In genomic region chr1:75557041-75557440, GRCm38 (mm10) we compare ENCODE assay signal across 26 mouse cellular contexts. TPM values are rescaled to one million over a fixed set of nuclear protein-coding genes. Genes with fewer than 3 reads are reported as not detected.
DNase-seq lines count a peak whose midpoint lies in the region; ATAC-seq lines count a peak whose summit lies in the region.
"Had no signal": no experiment of that assay in that cellular context is flagged by ENCODE, and none has a peak within 500 bp of the region (broad histone marks: within the 10 kb centered on the region; RNA-seq: fewer than 3 reads in every experiment).

No protein-coding gene starts in this region.

- no peaks in the 10 kb centered on the region for H3K27me3 ChIP-seq in heart, embryonic 10.5 days (ENCODE audit: insufficient read depth, poor library complexity, severe bottlenecking)
- H3K27me3 ChIP-seq in limb, embryonic 10.5 days (ENCODE audit: low read depth, poor library complexity, severe bottlenecking): no peaks in the 10 kb centered on the region
- no peaks in the 10 kb centered on the region for H3K27me3 ChIP-seq in midbrain, embryonic 16.5 days (ENCODE audit: control insufficient read depth, insufficient read depth, low read depth, low read length)
- H3K27me3 ChIP-seq: embryonic facial prominence, embryonic 15.5 days; heart, embryonic 15.5 days had no signal

- H3K36me3 ChIP-seq in heart, embryonic 10.5 days: peaks cover 56% of the 10 kb centered on the region
- H3K36me3 ChIP-seq in limb, embryonic 10.5 days: peaks cover 66% of the 10 kb centered on the region
- H3K36me3 ChIP-seq in midbrain, embryonic 16.5 days (ENCODE audit: control insufficient read depth, insufficient read depth, low read length): peaks cover 27% of the 10 kb centered on the region
- H3K36me3 ChIP-seq: G1E had no signal

- ATAC-seq in midbrain, embryonic 16.5 days: no peak
- ATAC-seq: activated CD4-positive, CD25-positive, alpha-beta regulatory T cell, adult 4 months; CD4-positive, CD25-positive, alpha-beta regulatory T cell, adult 4 months; forebrain, embryonic 14.5 days; intestine, embryonic 16.5 days had no signal

- no peak overlapping the region for H3K4me3 ChIP-seq in heart, embryonic 10.5 days
- H3K4me3 ChIP-seq in limb, embryonic 10.5 days: no peak overlapping the region
- no peak overlapping the region for H3K4me3 ChIP-seq in midbrain, embryonic 16.5 days (ENCODE audit: low read depth, low read length)
- H3K4me3 ChIP-seq: embryonic facial prominence, embryonic 15.5 days; erythroblast, embryonic 14.5 days; forebrain, embryonic 10.5 days; gastrocnemius, adult 2 months; heart, embryonic 15.5 days; hindbrain, embryonic 10.5 days had no signal

- no peak overlapping the region for H3K4me2 ChIP-seq in midbrain, embryonic 16.5 days (ENCODE audit: low read length)
- H3K4me2 ChIP-seq: embryonic facial prominence, embryonic 15.5 days; heart, embryonic 11.5 days; heart, embryonic 15.5 days; hindbrain, embryonic 14.5 days had no signal

- 80% methylated on average over 7 of the region's 7 CpGs for WGBS in heart, embryonic 10.5 days
- 93% methylated on average over 7 of the region's 7 CpGs for WGBS in limb, embryonic 10.5 days
- WGBS in midbrain, embryonic 16.5 days: 94% methylated on average over 7 of the region's 7 CpGs

- peak; percentile 16 for DNase-seq in cerebellum, adult 11-12 months
- no peak for DNase-seq in cerebellum, postnatal 4 days (ENCODE audit: low spot score in 2 of 2)
- no peak for DNase-seq in heart, embryonic 10.5 days (ENCODE audit: low spot score)
- DNase-seq in heart, postnatal 10 days: no peak
- DNase-seq in ES-CJ7 (ENCODE audit: low read depth, low spot score): peak; percentile 42
- DNase-seq in limb, embryonic 10.5 days (ENCODE audit: low spot score): no peak
- no peak for DNase-seq in layer of hippocampus, postnatal 14 days (ENCODE audit: low spot score in 2 of 2)
- DNase-seq: B cell, adult 2 months; cerebellum, adult 18-20 months; cerebellum, postnatal 14 days; gastrocnemius, adult 2 months; gastrocnemius, postnatal 25 days had no signal

- intact Hi-C loops in heart, postnatal 10 days (cut with DNase I): no loop called here

- H3K4me1 ChIP-seq in heart, embryonic 10.5 days: peaks cover 54% of the 10 kb centered on the region
- peaks cover 19% of the 10 kb centered on the region for H3K4me1 ChIP-seq in limb, embryonic 10.5 days
- peaks cover 4% of the 10 kb centered on the region for H3K4me1 ChIP-seq in midbrain, embryonic 16.5 days (ENCODE audit: control insufficient read depth, insufficient read depth, low read length)

- H3K9ac ChIP-seq in midbrain, embryonic 16.5 days (ENCODE audit: low read depth, low read length): no peak overlapping the region
- H3K9ac ChIP-seq: embryonic facial prominence, embryonic 15.5 days; heart, embryonic 15.5 days; hindbrain, embryonic 14.5 days had no signal

- peak overlapping the region; percentile 36; the same call in 1 of the 2 replicates for H3K27ac ChIP-seq in heart, embryonic 10.5 days
- 0 out of 2 replicates have a peak overlapping the region, but pooled peaks have one; percentile 4 for H3K27ac ChIP-seq in limb, embryonic 10.5 days
- H3K27ac ChIP-seq in midbrain, embryonic 16.5 days (ENCODE audit: low read length): no peak overlapping the region
- H3K27ac ChIP-seq: embryonic facial prominence, embryonic 15.5 days; forebrain, embryonic 10.5 days; gastrocnemius, adult 2 months; heart, embryonic 15.5 days; hindbrain, embryonic 10.5 days; hindbrain, embryonic 14.5 days had no signal

- no peaks in the 10 kb centered on the region for H3K9me3 ChIP-seq in heart, embryonic 10.5 days
- no peaks in the 10 kb centered on the region for H3K9me3 ChIP-seq in limb, embryonic 10.5 days (replicated peaks)
- H3K9me3 ChIP-seq in midbrain, embryonic 16.5 days (replicated peaks; ENCODE audit: control insufficient read depth, low read length, poor library complexity, severe bottlenecking): no peaks in the 10 kb centered on the region
- H3K9me3 ChIP-seq: embryonic facial prominence, embryonic 15.5 days; forebrain, embryonic 10.5 days; G1E; heart, embryonic 15.5 days; hindbrain, embryonic 10.5 days had no signal

RNA-seq across cellular contexts. Expression of gene Slc4a3, which starts 11.0 kb away (rescaled TPM):
- polyA plus RNA-seq in heart, embryonic 10.5 days (2016; fragmentation: Nextera tagmentation; extraction: Ambion mirVana): 20.0 and 29.8 TPM in 2 replicates
- 100 to 1,000 TPM; 128 to 149 TPM for total RNA-seq in heart, postnatal 10 days (2021)
- polyA plus RNA-seq in limb, embryonic 10.5 days (2016; fragmentation: Nextera tagmentation; extraction: Ambion mirVana): 13.9 and 18.9 TPM in 2 replicates
- total RNA-seq in layer of hippocampus, postnatal 14 days (2021): 100 to 1,000 TPM; 120 to 141 TPM
- 78.6 and 83.0 TPM in 2 replicates for polyA plus RNA-seq in midbrain, embryonic 16.5 days (2015; fragmentation: Nextera tagmentation; extraction: Ambion mirVana)
- total RNA-seq: granulocyte monocyte progenitor cell, adult 5-6 weeks had no signal
- polyA plus RNA-seq: CD4-positive, CD25-positive, alpha-beta regulatory T cell, adult 4 months; erythroblast, embryonic 14.5 days; G1E had no signal

RNA-seq across cellular contexts. Expression of gene Stk11ip, which starts 35.7 kb away (rescaled TPM):
- 20.2 and 22.3 TPM in 2 replicates for polyA plus RNA-seq in heart, embryonic 10.5 days (2016; fragmentation: Nextera tagmentation; extraction: Ambion mirVana)
- 10 to 100 TPM; 12.7 to 13.9 TPM for total RNA-seq in heart, postnatal 10 days (2021)
- 31.6 and 33.8 TPM in 2 replicates for polyA plus RNA-seq in limb, embryonic 10.5 days (2016; fragmentation: Nextera tagmentation; extraction: Ambion mirVana)
- 10 to 100 TPM; 23.6 to 30.8 TPM for total RNA-seq in layer of hippocampus, postnatal 14 days (2021)
- polyA plus RNA-seq in midbrain, embryonic 16.5 days (2015; fragmentation: Nextera tagmentation; extraction: Ambion mirVana): 23.2 and 25.9 TPM in 2 replicates

RNA-seq across cellular contexts. Expression of gene Inha, which starts 50.2 kb away (rescaled TPM):
- 7.8 and 8.2 TPM in 2 replicates for polyA plus RNA-seq in heart, embryonic 10.5 days (2016; fragmentation: Nextera tagmentation; extraction: Ambion mirVana)
- total RNA-seq in heart, postnatal 10 days (2021): 1 to 10 TPM; 5.1 to 8.5 TPM
- 2.4 and 4.2 TPM in 2 replicates for polyA plus RNA-seq in limb, embryonic 10.5 days (2016; fragmentation: Nextera tagmentation; extraction: Ambion mirVana)
- 10 to 100 TPM; 20.3 to 22.6 TPM for total RNA-seq in layer of hippocampus, postnatal 14 days (2021)
- 19.7 and 21.2 TPM in 2 replicates for polyA plus RNA-seq in midbrain, embryonic 16.5 days (2015; fragmentation: Nextera tagmentation; extraction: Ambion mirVana)
- total RNA-seq: G1E; granulocyte monocyte progenitor cell, adult 5-6 weeks had no signal
- polyA plus RNA-seq: activated CD4-positive, CD25-positive, alpha-beta regulatory T cell, adult 4 months; CD4-positive, CD25-positive, alpha-beta regulatory T cell, adult 4 months; erythroblast, embryonic 14.5 days; G1E had no signal

RNA-seq across cellular contexts. Expression of gene Obsl1, which starts 50.8 kb away (rescaled TPM):
- polyA plus RNA-seq in heart, embryonic 10.5 days (2016; fragmentation: Nextera tagmentation; extraction: Ambion mirVana): 103 and 107 TPM in 2 replicates
- 100 to 1,000 TPM; 171 to 173 TPM for total RNA-seq in heart, postnatal 10 days (2021)
- 68.0 and 75.5 TPM in 2 replicates for polyA plus RNA-seq in limb, embryonic 10.5 days (2016; fragmentation: Nextera tagmentation; extraction: Ambion mirVana)
- total RNA-seq in layer of hippocampus, postnatal 14 days (2021): 10 to 100 TPM; 25.2 to 27.0 TPM
- 23.1 and 24.2 TPM in 2 replicates for polyA plus RNA-seq in midbrain, embryonic 16.5 days (2015; fragmentation: Nextera tagmentation; extraction: Ambion mirVana)
- total RNA-seq: granulocyte monocyte progenitor cell, adult 5-6 weeks had no signal
- polyA plus RNA-seq: activated CD4-positive, CD25-positive, alpha-beta regulatory T cell, adult 4 months; CD4-positive, CD25-positive, alpha-beta regulatory T cell, adult 4 months; G1E had no signal

Comparison
In these comparisons a context has a peak if more than half of its experiments do, and no peak if none do; other contexts are left out.
1. DNase-seq: peak in cerebellum, adult 11-12 months (single experiment) and ES-CJ7 (single experiment); none in cerebellum, postnatal 4 days (0 of 2), heart, embryonic 10.5 days (single experiment), heart, postnatal 10 days (0 of 2), limb, embryonic 10.5 days (single experiment) and layer of hippocampus, postnatal 14 days (0 of 2).